Mouse (Mus musculus) right cerebral cortex, adult 18-20 months (tissue): ENCODE measurements around the gene Tas2r113.
"Not testable (repeated sequence)": the region's sequence is repeated elsewhere in the genome, so short reads cannot be mapped to it uniquely, and the experiment has no call there.

Experiments
- DNase-seq: peaks from one replicate; pipeline ENCODE4 v3.0.0; 2022; ENCODE audit warnings: mixed read lengths

Tas2r113 gene

DNA sequence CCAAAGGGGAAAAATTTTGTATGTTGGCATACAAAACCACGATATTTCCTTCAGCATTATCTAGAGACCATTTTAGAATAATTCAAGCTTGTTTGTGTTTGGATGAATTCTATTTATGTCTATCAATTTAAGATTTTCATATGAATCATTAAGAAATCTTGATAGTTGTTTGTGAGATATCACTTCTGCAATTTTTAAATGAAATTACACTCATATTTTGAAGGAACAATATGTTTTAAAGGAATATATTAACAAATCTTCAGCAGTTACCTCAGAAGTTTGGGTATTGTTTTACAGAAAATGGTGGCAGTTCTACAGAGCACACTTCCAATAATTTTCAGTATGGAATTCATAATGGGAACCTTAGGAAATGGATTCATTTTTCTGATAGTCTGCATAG, at the start of gene Tas2r113:
Gene Tas2r113, plus strand, starts transcription at position 301 of the 400 bp plus-strand sequence.
- no peak for DNase-seq

DNA sequence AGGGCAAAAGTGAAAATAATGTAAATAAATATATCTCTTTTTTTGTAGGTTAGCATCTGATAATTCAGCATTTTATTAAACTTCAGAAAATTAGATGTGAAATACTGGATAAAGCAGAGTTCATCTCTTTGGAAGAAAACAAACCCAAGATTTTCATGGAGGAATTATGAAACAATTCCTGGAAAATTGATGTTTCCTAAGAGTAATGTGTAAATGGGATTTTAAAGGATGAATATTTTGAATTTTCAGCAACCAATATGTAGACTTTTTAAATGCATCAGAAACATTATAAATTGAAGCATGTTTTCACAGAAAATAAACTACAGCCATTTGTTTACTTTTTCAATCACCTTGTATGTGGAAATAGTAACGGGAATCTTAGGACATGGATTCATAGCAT, 46.0 kb upstream of the Tas2r113 start, which contains the start of gene Tas2r123:
Gene Tas2r123, plus strand, starts transcription at position 301 of the 400 bp plus-strand sequence.
- no peak for DNase-seq

DNA sequence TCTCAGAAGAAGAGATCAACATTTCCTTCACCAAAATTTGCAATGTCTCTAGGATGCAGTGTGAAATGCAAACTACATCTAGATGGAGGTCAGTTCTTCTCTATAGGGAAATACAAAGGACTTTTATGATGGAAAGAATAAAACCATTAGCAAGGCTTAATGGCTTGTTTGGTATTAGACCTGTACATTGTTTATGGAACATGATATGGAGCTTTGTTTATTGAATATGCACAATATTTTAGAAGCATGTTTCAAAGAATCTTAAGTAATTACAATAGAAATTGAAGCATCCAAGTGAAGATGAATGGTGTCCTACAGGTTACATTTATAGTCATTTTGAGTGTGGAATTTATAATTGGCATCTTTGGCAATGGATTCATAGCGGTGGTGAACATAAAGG, 37.7 kb upstream of the Tas2r113 start, which contains the start of gene Tas2r116:
Gene Tas2r116, plus strand, starts transcription at position 301 of the 400 bp plus-strand sequence.
- no peak for DNase-seq

DNA sequence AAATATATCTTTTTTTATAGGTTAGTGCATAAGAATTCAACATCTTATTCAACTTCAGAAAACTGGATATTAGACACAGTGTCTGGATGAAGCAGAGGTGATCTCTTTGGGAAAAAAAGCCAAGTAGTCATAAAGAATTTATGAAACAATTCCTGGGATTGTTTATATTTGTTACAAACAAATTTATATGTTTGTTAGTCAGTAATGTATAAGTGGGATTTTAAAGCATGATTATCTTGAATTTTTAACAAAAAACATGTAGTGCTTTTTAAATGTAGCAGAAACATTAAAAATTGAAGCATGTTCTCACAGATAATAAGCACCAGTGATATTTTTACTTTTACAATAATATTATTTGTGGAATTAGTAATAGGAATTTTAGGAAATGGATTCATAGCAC, 25.1 kb upstream of the Tas2r113 start, which contains the start of gene Tas2r110:
Gene Tas2r110, plus strand, starts transcription at position 301 of the 400 bp plus-strand sequence.
- DNase-seq, result no peak

DNA sequence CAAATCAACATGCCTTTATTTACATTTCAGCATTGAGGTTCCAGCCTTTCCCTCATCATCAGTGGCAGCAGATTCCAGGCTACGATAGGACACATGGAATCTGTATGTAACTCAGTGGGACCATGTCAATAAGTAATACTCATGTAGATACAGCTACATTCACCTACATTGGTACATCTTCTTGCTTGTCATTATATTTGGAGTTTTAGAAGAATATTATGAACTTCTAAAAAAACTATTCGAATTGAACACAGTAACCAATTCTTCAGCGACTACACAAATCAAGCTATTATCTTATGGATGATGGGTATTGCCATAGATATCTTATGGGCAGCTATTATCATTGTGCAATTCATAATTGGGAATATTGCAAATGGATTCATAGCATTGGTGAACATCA, 16.5 kb downstream of the Tas2r113 start, which contains the start of gene Tas2r125:
Gene Tas2r125, plus strand, starts transcription at position 301 of the 400 bp plus-strand sequence.
- no peak for DNase-seq

DNA sequence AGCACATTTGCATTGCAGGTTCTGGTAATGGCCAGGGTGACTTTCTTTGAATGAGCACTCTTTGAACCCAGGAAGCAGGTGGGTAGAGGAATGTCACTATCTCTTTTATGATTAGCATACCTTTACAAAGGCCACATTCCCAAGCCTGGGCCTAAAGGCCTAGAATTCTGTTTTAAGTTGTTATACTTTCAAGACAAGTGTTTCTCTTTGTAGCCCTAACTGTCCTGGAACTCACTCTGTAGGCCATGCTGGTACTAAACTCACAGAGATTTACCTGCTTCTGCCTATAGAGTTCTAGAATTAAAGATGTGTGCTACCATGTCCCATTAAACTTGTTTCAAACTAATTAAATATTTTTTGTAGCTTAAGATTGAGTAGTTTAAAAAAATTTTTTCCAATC, 48.6 kb downstream of the Tas2r113 start:
- not testable (repeated sequence) for DNase-seq
